ENCODE assay signal across 29 mouse cellular contexts in the genomic region with DNA sequence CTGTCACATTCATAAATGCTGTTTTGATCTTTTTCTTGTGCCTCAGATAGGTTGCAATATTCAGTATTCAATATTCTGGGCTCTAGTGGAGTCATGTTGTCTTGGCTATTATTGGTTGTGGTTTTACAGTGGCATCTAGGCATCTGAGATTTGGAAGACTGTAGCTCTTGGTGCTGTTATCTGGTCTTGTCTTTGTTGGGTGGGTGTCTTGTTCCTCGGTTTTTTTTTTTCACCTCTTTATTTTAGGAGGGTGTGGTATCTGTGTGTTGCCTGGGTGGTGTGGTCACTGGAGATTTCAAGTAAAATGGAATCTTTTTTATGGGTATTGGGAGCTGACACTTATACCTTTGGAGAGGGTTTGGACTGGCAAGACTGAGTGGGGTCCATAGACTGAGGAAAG. TPM values are rescaled to one million over a fixed set of nuclear protein-coding genes. Genes with fewer than 3 reads are reported as not detected.
"Had no signal": no experiment of that assay in that cellular context is flagged by ENCODE, and none has a peak within 500 bp of the region (broad histone marks: within the 10 kb centered on the region; RNA-seq: fewer than 3 reads in every experiment).

No protein-coding gene starts in this region.

- H3K9ac ChIP-seq: embryonic facial prominence, embryonic 12.5 days; embryonic facial prominence, embryonic 13.5 days; embryonic facial prominence, embryonic 15.5 days; forebrain, embryonic 12.5 days; forebrain, embryonic 13.5 days; forebrain, embryonic 15.5 days; forebrain, postnatal 0 days had no signal

- DNase-seq: cerebellum, adult 9-11 months; cerebellum, postnatal 10 days; cerebellum, postnatal 14 days; cerebellum, postnatal 25 days; cerebellum, postnatal 36 days; embryo, embryonic 11 days; forebrain, postnatal 0 days; gastrocnemius, adult 2 months; gastrocnemius, postnatal 10 days; gastrocnemius, postnatal 14 days; gastrocnemius, postnatal 25 days; gastrocnemius, postnatal 36 days; heart, adult 11 months; heart, adult 18-20 months; heart, adult 2 months had no signal

- H3K27ac ChIP-seq: embryonic facial prominence, embryonic 10.5 days; embryonic facial prominence, embryonic 12.5 days; embryonic facial prominence, embryonic 13.5 days; embryonic facial prominence, embryonic 15.5 days; forebrain, embryonic 10.5 days; forebrain, embryonic 12.5 days; forebrain, embryonic 13.5 days; forebrain, embryonic 15.5 days; gastrocnemius, adult 2 months; heart, adult 2 months had no signal

- H3K36me3 ChIP-seq: embryonic facial prominence, embryonic 10.5 days; embryonic facial prominence, embryonic 12.5 days; embryonic facial prominence, embryonic 13.5 days; embryonic facial prominence, embryonic 15.5 days; forebrain, embryonic 10.5 days; forebrain, embryonic 12.5 days; forebrain, embryonic 15.5 days had no signal

- H3K4me1 ChIP-seq: embryonic facial prominence, embryonic 10.5 days; embryonic facial prominence, embryonic 12.5 days; embryonic facial prominence, embryonic 13.5 days; embryonic facial prominence, embryonic 15.5 days; forebrain, embryonic 10.5 days; forebrain, embryonic 12.5 days; forebrain, embryonic 13.5 days; forebrain, embryonic 15.5 days had no signal

- H3K27me3 ChIP-seq: embryonic facial prominence, embryonic 12.5 days; embryonic facial prominence, embryonic 13.5 days; embryonic facial prominence, embryonic 15.5 days; forebrain, embryonic 12.5 days; forebrain, embryonic 13.5 days; forebrain, embryonic 15.5 days had no signal

- H3K9me3 ChIP-seq: embryonic facial prominence, embryonic 10.5 days; embryonic facial prominence, embryonic 12.5 days; embryonic facial prominence, embryonic 15.5 days; forebrain, embryonic 12.5 days; forebrain, embryonic 13.5 days; forebrain, embryonic 15.5 days had no signal

- H3K4me3 ChIP-seq: embryonic facial prominence, embryonic 10.5 days; embryonic facial prominence, embryonic 12.5 days; embryonic facial prominence, embryonic 13.5 days; embryonic facial prominence, embryonic 15.5 days; erythroblast, embryonic 14.5 days; forebrain, embryonic 10.5 days; forebrain, embryonic 12.5 days; forebrain, embryonic 13.5 days; forebrain, embryonic 15.5 days; gastrocnemius, adult 2 months; heart, adult 2 months had no signal

- ATAC-seq: forebrain, embryonic 13.5 days; forebrain, embryonic 14.5 days; forebrain, embryonic 15.5 days; forebrain, embryonic 16.5 days; forebrain, postnatal 0 days had no signal

RNA-seq across cellular contexts. Expression of gene Cd48, which starts 12.1 kb away (rescaled TPM):
- polyA plus RNA-seq: erythroblast, embryonic 14.5 days; forebrain, embryonic 11.5 days had no signal

RNA-seq across cellular contexts. Expression of gene Slamf7, which starts 41.1 kb away (rescaled TPM):
- total RNA-seq: gastrocnemius, adult 18-20 months; gastrocnemius, postnatal 14 days; gastrocnemius, postnatal 25 days had no signal
- polyA plus RNA-seq: embryonic facial prominence, embryonic 10.5 days; embryonic facial prominence, embryonic 11.5 days; embryonic facial prominence, embryonic 12.5 days; embryonic facial prominence, embryonic 13.5 days; erythroblast, embryonic 14.5 days; forebrain, embryonic 10.5 days; forebrain, embryonic 11.5 days; forebrain, embryonic 12.5 days; forebrain, embryonic 13.5 days; forebrain, embryonic 14.5 days; forebrain, embryonic 15.5 days; forebrain, embryonic 16.5 days; forebrain, postnatal 0 days had no signal
